Mouse (Mus musculus): Measurements from ENCODE around the gene Car10. TPM values are rescaled to one million over a fixed set of nuclear protein-coding genes. Genes with fewer than 3 reads are reported as not detected.

Gene Car10
- polyA plus RNA-seq, 1 experiment from 2014 or later, result 6.3 TPM

DNA sequence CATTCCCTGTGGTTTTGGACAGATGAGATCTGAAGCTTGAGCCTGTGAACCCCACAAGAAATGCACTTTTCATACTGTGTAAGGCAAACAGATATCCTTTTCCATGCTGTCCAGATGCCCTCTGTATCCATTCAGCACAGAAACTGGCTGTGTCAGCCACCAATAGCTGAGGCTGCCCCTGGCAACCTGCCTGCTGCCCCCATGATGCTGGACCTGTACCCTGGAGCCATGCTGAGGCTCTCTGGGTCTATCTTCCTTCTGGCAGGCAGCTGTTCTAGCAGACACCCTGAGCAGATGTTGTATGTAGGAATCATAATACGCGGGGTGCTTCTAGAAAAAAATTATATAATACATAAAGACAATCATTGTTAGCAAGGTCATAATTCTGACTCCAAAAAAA lies 345.9 kb downstream of the Car10 start:
- no peaks in the 10 kb centered on the region for H3K4me1 ChIP-seq (ENCODE audit: control insufficient read depth, insufficient read depth, low read length)
- ATAC-seq, result no peak
- DNase-seq (ENCODE audit: low spot score), result no peak

DNA sequence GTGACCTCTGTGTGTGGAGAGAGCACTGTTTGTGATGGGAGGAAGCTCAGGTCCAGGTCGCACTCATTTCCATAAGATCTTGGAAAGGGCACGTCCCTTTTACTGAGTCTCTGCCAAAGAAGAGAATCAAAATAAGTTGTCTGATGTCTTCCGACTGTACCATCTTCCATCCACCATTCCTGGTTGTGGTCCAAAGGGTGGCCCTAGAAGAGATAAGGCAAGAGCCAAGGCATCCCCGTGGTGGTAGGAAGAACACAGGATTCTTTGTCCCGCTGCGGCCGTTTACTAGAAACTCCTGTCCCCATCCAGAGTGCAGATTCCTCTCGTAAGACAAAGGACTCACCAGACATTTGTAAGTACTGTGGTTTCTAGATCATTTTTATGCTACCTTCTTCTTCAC lies 346.9 kb downstream of the Car10 start:
- Histone ChIP-seq H3K4me1 (ENCODE audit: control insufficient read depth, insufficient read depth, low read length) (no peaks in the 10 kb centered on the region), H3K9me3 (replicated peaks; ENCODE audit: control insufficient read depth, low read length) (no peaks in the 10 kb centered on the region), H3K27me3 (replicated peaks; ENCODE audit: control insufficient read depth, insufficient read depth, low read length) (no peaks in the 10 kb centered on the region), H3K4me2 (ENCODE audit: low read length) (no peak overlapping the region), H3K4me3 (ENCODE audit: low read depth, low read length) (no peak overlapping the region), H3K27ac (ENCODE audit: low read depth, low read length) (no peak overlapping the region), H3K36me3 (ENCODE audit: control insufficient read depth, insufficient read depth, low read length) (no peaks in the 10 kb centered on the region), H3K9ac (ENCODE audit: low read length) (no peak overlapping the region)
- ATAC-seq, result no peak
- WGBS, result 82% methylated on average over 8 of the region's 8 CpGs
- no peak for DNase-seq (ENCODE audit: low spot score)

More for the DNA sequence above, 345.9 kb downstream of the Car10 start:
- no peak overlapping the region for H3K4me3 ChIP-seq (ENCODE audit: low read depth, low read length)
- H3K27me3 ChIP-seq (replicated peaks; ENCODE audit: control insufficient read depth, insufficient read depth, low read length), result no peaks in the 10 kb centered on the region
- WGBS, result 94% methylated on average over 2 of the region's 2 CpGs
- H3K9me3 ChIP-seq (replicated peaks; ENCODE audit: control insufficient read depth, low read length), result no peaks in the 10 kb centered on the region
- H3K36me3 ChIP-seq (ENCODE audit: control insufficient read depth, insufficient read depth, low read length), result no peaks in the 10 kb centered on the region
- no peak overlapping the region for H3K9ac ChIP-seq (ENCODE audit: low read length)
- H3K27ac ChIP-seq (ENCODE audit: low read depth, low read length), result no peak overlapping the region
- H3K4me2 ChIP-seq (ENCODE audit: low read length), result no peak overlapping the region

DNA sequence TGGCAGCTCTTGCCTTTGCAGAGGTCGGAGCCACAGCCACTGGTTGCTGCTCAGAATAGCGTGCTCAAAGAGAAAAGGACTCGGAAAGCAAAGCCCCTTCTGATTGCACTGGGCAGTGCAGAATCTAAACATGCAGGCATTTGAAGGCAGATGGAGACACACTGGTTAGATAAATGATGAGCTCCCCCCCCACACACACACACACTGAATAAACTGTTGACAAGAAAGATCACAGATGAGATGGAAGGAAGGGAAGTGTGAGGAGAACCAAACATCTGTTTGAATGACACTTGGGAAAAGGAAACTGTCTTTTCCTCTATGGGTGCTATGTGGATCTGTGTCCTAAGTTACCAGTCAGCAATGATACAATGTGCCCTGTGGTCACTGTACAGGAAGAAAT lies 349.7 kb downstream of the Car10 start:
- 64% methylated on average over 3 of the region's 3 CpGs for WGBS
- no peak overlapping the region for H3K4me2 ChIP-seq (ENCODE audit: low read length)
- ATAC-seq, result no peak

GRCm38 (mm10) chr11:93448290-93449256 lies 350.7 kb downstream of the Car10 start:
- WGBS, result 61% methylated on average over 12 of the region's 12 CpGs
- Histone ChIP-seq H3K4me2 (ENCODE audit: low read length) (no peak overlapping the region), H3K9ac (ENCODE audit: low read length) (no peak overlapping the region), H3K27me3 (replicated peaks; ENCODE audit: control insufficient read depth, insufficient read depth, low read length) (no peaks in the 10 kb centered on the region), H3K36me3 (ENCODE audit: control insufficient read depth, insufficient read depth, low read length) (no peaks in the 10 kb centered on the region), H3K9me3 (replicated peaks; ENCODE audit: control insufficient read depth, low read length) (no peaks in the 10 kb centered on the region), H3K4me3 (ENCODE audit: low read depth, low read length) (no peak overlapping the region), H3K4me1 (ENCODE audit: control insufficient read depth, insufficient read depth, low read length) (no peaks in the 10 kb centered on the region), H3K27ac (ENCODE audit: low read depth, low read length) (no peak overlapping the region)
- DNase-seq (ENCODE audit: low spot score), result no peak
- ATAC-seq, result 0 out of 2 replicates have a peak, but pooled peaks have one; percentile 26

More for the DNA sequence above, 349.7 kb downstream of the Car10 start:
- Histone ChIP-seq H3K36me3 (ENCODE audit: control insufficient read depth, insufficient read depth, low read length) (no peaks in the 10 kb centered on the region), H3K9me3 (replicated peaks; ENCODE audit: control insufficient read depth, low read length) (no peaks in the 10 kb centered on the region), H3K27ac (ENCODE audit: low read depth, low read length) (no peak overlapping the region), H3K4me1 (ENCODE audit: control insufficient read depth, insufficient read depth, low read length) (no peaks in the 10 kb centered on the region), H3K27me3 (replicated peaks; ENCODE audit: control insufficient read depth, insufficient read depth, low read length) (no peaks in the 10 kb centered on the region), H3K9ac (ENCODE audit: low read length) (no peak overlapping the region), H3K4me3 (ENCODE audit: low read depth, low read length) (no peak overlapping the region)
- no peak for DNase-seq (ENCODE audit: low spot score)

GRCm38 (mm10) chr11:93450535-93450934 lies 352.7 kb downstream of the Car10 start:
- no peaks in the 10 kb centered on the region for H3K4me1 ChIP-seq (ENCODE audit: control insufficient read depth, insufficient read depth, low read length)
- H3K4me2 ChIP-seq (ENCODE audit: low read length), result no peak overlapping the region
- no peak for ATAC-seq
- no peaks in the 10 kb centered on the region for H3K36me3 ChIP-seq (ENCODE audit: control insufficient read depth, insufficient read depth, low read length)
- H3K9me3 ChIP-seq (replicated peaks; ENCODE audit: control insufficient read depth, low read length), result no peaks in the 10 kb centered on the region
- H3K27me3 ChIP-seq (replicated peaks; ENCODE audit: control insufficient read depth, insufficient read depth, low read length), result no peaks in the 10 kb centered on the region
- H3K4me3 ChIP-seq (ENCODE audit: low read depth, low read length), result no peak overlapping the region
- no peak overlapping the region for H3K9ac ChIP-seq (ENCODE audit: low read length)
- no peak overlapping the region for H3K27ac ChIP-seq (ENCODE audit: low read depth, low read length)
- DNase-seq (ENCODE audit: low spot score), result no peak
- WGBS, result 90% methylated on average over 7 of the region's 7 CpGs

DNA sequence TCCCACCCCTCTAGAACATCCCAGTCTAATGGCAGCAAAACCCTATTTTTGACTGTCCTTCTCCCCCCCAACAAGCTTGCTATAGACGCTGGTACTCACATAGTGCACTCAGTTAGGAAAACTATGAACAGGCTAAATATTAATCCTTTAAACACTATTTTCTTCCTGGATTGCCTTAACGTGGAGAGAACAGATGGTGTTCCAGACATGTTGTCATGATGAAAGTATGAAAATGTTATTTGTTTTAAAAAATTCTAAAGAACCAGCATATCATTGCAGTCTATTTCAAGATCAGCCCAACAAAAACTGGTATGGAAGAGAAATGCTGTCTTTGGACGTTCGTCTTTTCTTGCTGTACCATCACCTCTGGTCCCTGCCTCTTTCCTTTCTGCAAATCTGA lies 368.4 kb downstream of the Car10 start:
- no peak for ATAC-seq
- Histone ChIP-seq H3K9me3 (replicated peaks; ENCODE audit: control insufficient read depth, low read length) (no peaks in the 10 kb centered on the region), H3K27me3 (replicated peaks; ENCODE audit: control insufficient read depth, insufficient read depth, low read length) (no peaks in the 10 kb centered on the region), H3K4me1 (ENCODE audit: control insufficient read depth, insufficient read depth, low read length) (no peaks in the 10 kb centered on the region), H3K4me3 (ENCODE audit: low read depth, low read length) (no peak overlapping the region), H3K36me3 (ENCODE audit: control insufficient read depth, insufficient read depth, low read length) (no peaks in the 10 kb centered on the region), H3K9ac (ENCODE audit: low read length) (no peak overlapping the region), H3K4me2 (ENCODE audit: low read length) (no peak overlapping the region), H3K27ac (ENCODE audit: low read depth, low read length) (no peak overlapping the region)
- DNase-seq (ENCODE audit: low spot score), result no peak
- 78% methylated on average over 4 of the region's 4 CpGs for WGBS

GRCm38 (mm10) chr11:93467711-93468110 lies 369.9 kb downstream of the Car10 start:
- DNase-seq (ENCODE audit: low spot score), result no peak
- H3K4me2 ChIP-seq (ENCODE audit: low read length), result no peak overlapping the region
- H3K4me3 ChIP-seq (ENCODE audit: low read depth, low read length), result no peak overlapping the region
- no peak for ATAC-seq
- no peak overlapping the region for H3K27ac ChIP-seq (ENCODE audit: low read depth, low read length)
- H3K27me3 ChIP-seq (replicated peaks; ENCODE audit: control insufficient read depth, insufficient read depth, low read length), result no peaks in the 10 kb centered on the region
- no peak overlapping the region for H3K9ac ChIP-seq (ENCODE audit: low read length)
- no peaks in the 10 kb centered on the region for H3K36me3 ChIP-seq (ENCODE audit: control insufficient read depth, insufficient read depth, low read length)
- H3K4me1 ChIP-seq (ENCODE audit: control insufficient read depth, insufficient read depth, low read length), result no peaks in the 10 kb centered on the region
- no peaks in the 10 kb centered on the region for H3K9me3 ChIP-seq (replicated peaks; ENCODE audit: control insufficient read depth, low read length)
- WGBS, result 84% methylated on average over 3 of the region's 3 CpGs

- Histone ChIP-seq H3K27me3 (replicated peaks; ENCODE audit: control insufficient read depth, insufficient read depth, low read length) (no peaks in the 10 kb centered on the region), H3K9me3 (replicated peaks; ENCODE audit: control insufficient read depth, low read length) (no peaks in the 10 kb centered on the region), H3K4me3 (ENCODE audit: low read depth, low read length) (no peak overlapping the region), H3K4me2 (ENCODE audit: low read length) (no peak overlapping the region), H3K4me1 (ENCODE audit: control insufficient read depth, insufficient read depth, low read length) (no peaks in the 10 kb centered on the region), H3K27ac (ENCODE audit: low read depth, low read length) (no peak overlapping the region), H3K36me3 (ENCODE audit: control insufficient read depth, insufficient read depth, low read length) (no peaks in the 10 kb centered on the region), H3K9ac (ENCODE audit: low read length) (no peak overlapping the region)
- WGBS, result 18% methylated on average over 7 of the region's 7 CpGs
- DNase-seq (ENCODE audit: low spot score), result peak; percentile 43
- no peak for ATAC-seq
These were observed 372.9 kb downstream of the Car10 start for GRCm38 (mm10) chr11:93470771-93471170.

DNA sequence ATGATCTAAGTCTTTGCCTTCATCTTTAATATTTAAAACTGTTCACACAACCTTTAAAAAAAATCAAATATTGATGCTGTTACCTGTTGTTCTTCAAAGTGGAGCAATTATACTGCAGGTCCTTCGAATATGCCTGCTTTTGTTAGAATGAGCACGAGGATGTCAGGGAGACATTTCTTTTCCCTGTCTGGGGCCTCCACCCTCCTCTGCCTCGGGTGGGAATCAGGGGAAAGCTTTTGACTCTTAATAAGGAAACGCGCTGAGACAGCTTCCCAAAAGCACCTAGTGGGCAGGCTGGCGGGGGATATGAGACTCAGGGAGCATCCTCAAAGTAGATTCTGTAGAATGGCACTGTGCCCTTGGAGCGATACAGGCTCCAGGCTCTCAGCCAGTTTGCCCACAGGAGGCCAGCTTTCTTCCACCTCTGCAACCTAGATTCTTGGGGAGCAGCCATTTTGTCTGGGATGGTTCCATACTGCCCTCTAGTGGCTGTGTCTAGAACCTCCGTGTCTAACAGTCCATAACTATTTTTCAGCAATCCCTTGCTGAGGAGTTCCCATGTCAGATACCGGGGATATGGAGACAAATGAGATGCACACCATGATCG lies 373.8 kb downstream of the Car10 start:
- Histone ChIP-seq H3K27me3 (replicated peaks; ENCODE audit: control insufficient read depth, insufficient read depth, low read length) (no peaks in the 10 kb centered on the region), H3K9ac (ENCODE audit: low read length) (no peak overlapping the region), H3K27ac (ENCODE audit: low read depth, low read length) (no peak overlapping the region), H3K4me1 (ENCODE audit: control insufficient read depth, insufficient read depth, low read length) (no peaks in the 10 kb centered on the region), H3K9me3 (replicated peaks; ENCODE audit: control insufficient read depth, low read length) (no peaks in the 10 kb centered on the region), H3K36me3 (ENCODE audit: control insufficient read depth, insufficient read depth, low read length) (no peaks in the 10 kb centered on the region), H3K4me3 (ENCODE audit: low read depth, low read length) (no peak overlapping the region), H3K4me2 (ENCODE audit: low read length) (peak overlapping the region; percentile 14; the same call in 1 of the 2 replicates)
- ATAC-seq (peak; percentile 88), DNase-seq (ENCODE audit: low spot score) (peak; percentile 92)
- 18% methylated on average over 10 of the region's 10 CpGs for WGBS

All from forebrain, embryonic 14.5 days (tissue).